Mouse (Mus musculus): ENCODE measurements at regions not wholly inside any gene's neighbourhood (a gene's known extent, or its start where the extent isn't known, plus 50 kb on each side); places are given as distances from the start of the nearest gene placed in this dataset.

- TF ChIP-seq POLR2A (IDR thresholded peaks at IDR 0.05; ENCODE audit: borderline replicate concordance, extremely low read depth, low read depth, low read length) (no peak), CTCF (IDR thresholded peaks at IDR 0.05; ENCODE audit: insufficient read depth, low read length) (no peak)
These were observed 176.4 kb downstream of the Ackr3 start for GRCm38 (mm10) chr1:90380034-90380705.

Measured in lung, adult 2 months (tissue).